In genomic region chr4:149982154-149982553, GRCm38 (mm10) we compare ENCODE assay signal across 19 mouse cellular contexts. TPM values are rescaled to one million over a fixed set of nuclear protein-coding genes. Genes with fewer than 3 reads are reported as not detected.
DNase-seq lines count a peak whose midpoint lies in the region; TF ChIP-seq lines count a peak whose summit lies in the region.
"Had no signal": no experiment of that assay in that cellular context is flagged by ENCODE, and none has a peak within 500 bp of the region (broad histone marks: within the 10 kb centered on the region; RNA-seq: fewer than 3 reads in every experiment).

No protein-coding gene starts in this region.

- H3K27ac ChIP-seq in gastrocnemius, adult 2 months = peak overlapping the region; percentile 71
- 0 out of 2 replicates have a peak overlapping the region, but pooled peaks have one; percentile 26 for H3K27ac ChIP-seq in embryonic facial prominence, embryonic 10.5 days (replicated peaks)
- peak overlapping the region; percentile 4; the same call in 1 of the 2 replicates for H3K27ac ChIP-seq in limb, embryonic 10.5 days
- H3K27ac ChIP-seq: hindbrain, embryonic 12.5 days; hindbrain, postnatal 0 days; intestine, embryonic 15.5 days had no signal

- TF ChIP-seq CTCF in gastrocnemius, adult 2 months (IDR thresholded peaks at IDR 0.05) = no peak

- intact Hi-C loops in gastrocnemius, adult 2 months (cut with DNase I) = loop anchor here (5.0 kb wide), 1 partner anchor 175 kb away; no protein-coding TSS in a partner anchor

- 84% methylated on average over 15 of the region's 15 CpGs for WGBS in embryonic facial prominence, embryonic 10.5 days
- WGBS in limb, embryonic 10.5 days = 78% methylated on average over 15 of the region's 15 CpGs

- peaks cover 49% of the 10 kb centered on the region for H3K27me3 ChIP-seq in embryonic facial prominence, embryonic 10.5 days (replicated peaks; ENCODE audit: low read depth, poor library complexity, severe bottlenecking)
- peaks cover 10% of the 10 kb centered on the region; the same call in 1 of the 2 replicates for H3K27me3 ChIP-seq in limb, embryonic 10.5 days (ENCODE audit: low read depth, poor library complexity, severe bottlenecking)
- H3K27me3 ChIP-seq: intestine, embryonic 15.5 days had no signal

- H3K36me3 ChIP-seq in embryonic facial prominence, embryonic 10.5 days (replicated peaks) = peaks cover 8% of the 10 kb centered on the region
- H3K36me3 ChIP-seq in limb, embryonic 10.5 days = no peaks in the 10 kb centered on the region
- H3K36me3 ChIP-seq: hindbrain, embryonic 12.5 days had no signal

- H3K4me1 ChIP-seq in embryonic facial prominence, embryonic 10.5 days = peaks cover 47% of the 10 kb centered on the region
- peaks cover 37% of the 10 kb centered on the region for H3K4me1 ChIP-seq in limb, embryonic 10.5 days

- H3K4me3 ChIP-seq in gastrocnemius, adult 2 months = no peak overlapping the region
- H3K4me3 ChIP-seq in embryonic facial prominence, embryonic 10.5 days = no peak overlapping the region
- no peak overlapping the region for H3K4me3 ChIP-seq in limb, embryonic 10.5 days
- H3K4me3 ChIP-seq: hindbrain, embryonic 12.5 days; intestine, embryonic 15.5 days had no signal

- no peaks in the 10 kb centered on the region for H3K9me3 ChIP-seq in embryonic facial prominence, embryonic 10.5 days
- H3K9me3 ChIP-seq in limb, embryonic 10.5 days (replicated peaks) = no peaks in the 10 kb centered on the region
- H3K9me3 ChIP-seq: hindbrain, embryonic 12.5 days; intestine, embryonic 15.5 days had no signal

- DNase-seq in gastrocnemius, adult 2 months = peak; percentile 67
- DNase-seq in gastrocnemius, postnatal 25 days = no peak
- peak; percentile 80 for DNase-seq in kidney, adult 9 months
- DNase-seq in kidney, postnatal 10 days = no peak
- no peak for DNase-seq in embryonic facial prominence, embryonic 10.5 days (ENCODE audit: low spot score)
- no peak for DNase-seq in limb, embryonic 10.5 days (ENCODE audit: low spot score)
- no peak for DNase-seq in lung, postnatal 14 days
- DNase-seq: adrenal gland, postnatal 25 days; cerebellum, adult 11-12 months; cerebellum, postnatal 10 days; heart, postnatal 36 days; layer of hippocampus, postnatal 36 days; lung, adult 18-20 months; midbrain, embryonic 14.5 days had no signal

RNA-seq across cellular contexts. Expression of gene H6pd, which starts 26.7 kb away (rescaled TPM):
- 100 to 1,000 TPM in 1 of 2 experiments, 10 to 100 TPM in 1; 41.6 to 104 TPM for total RNA-seq in gastrocnemius, adult 2 months (2021)
- 10 to 100 TPM; 43.2 to 49.2 TPM for total RNA-seq in gastrocnemius, postnatal 25 days (2021)
- polyA plus RNA-seq in embryonic facial prominence, embryonic 10.5 days (2016; fragmentation: Nextera tagmentation; extraction: Ambion mirVana) = 4.9 and 5.3 TPM in 2 replicates
- 4.5 and 5.6 TPM in 2 replicates for polyA plus RNA-seq in limb, embryonic 10.5 days (2016; fragmentation: Nextera tagmentation; extraction: Ambion mirVana)

RNA-seq across cellular contexts. Expression of gene Spsb1, which starts 27.3 kb away (rescaled TPM):
- 10 to 100 TPM in 1 of 2 experiments, 1 to 10 TPM in 1; 5.5 to 16.1 TPM for total RNA-seq in gastrocnemius, adult 2 months (2021)
- 1 to 10 TPM; 5.2 to 8.2 TPM for total RNA-seq in gastrocnemius, postnatal 25 days (2021)
- polyA plus RNA-seq in embryonic facial prominence, embryonic 10.5 days (2016; fragmentation: Nextera tagmentation; extraction: Ambion mirVana) = 16.7 and 21.4 TPM in 2 replicates
- polyA plus RNA-seq in limb, embryonic 10.5 days (2016; fragmentation: Nextera tagmentation; extraction: Ambion mirVana) = 13.7 and 18.8 TPM in 2 replicates
- total RNA-seq: granulocyte monocyte progenitor cell, adult 5-6 weeks; monocyte, adult 5-6 weeks had no signal

Comparison
In these comparisons a context has a peak if more than half of its experiments do, and no peak if none do; other contexts are left out.
1. DNase-seq: peak in gastrocnemius, adult 2 months (single experiment) and kidney, adult 9 months (single experiment); none in gastrocnemius, postnatal 25 days (single experiment), kidney, postnatal 10 days (single experiment), embryonic facial prominence, embryonic 10.5 days (single experiment), limb, embryonic 10.5 days (single experiment) and lung, postnatal 14 days (single experiment).
2. H3K27ac ChIP-seq: peak in every context shown above with its lines; median percentile 71 in gastrocnemius, adult 2 months; 26 in embryonic facial prominence, embryonic 10.5 days; 4 in limb, embryonic 10.5 days.